Mouse (Mus musculus) liver, adult 2 months (tissue): ENCODE results near the gene Glis1. TPM values are rescaled to one million over a fixed set of nuclear protein-coding genes. Genes with fewer than 3 reads are reported as not detected.

Experiments
- DNase-seq: peaks from one replicate; pipeline ENCODE4 v3.0.0-alpha.2; 2011; ENCODE audit warnings: low read depth, low spot score; ENCODE audit errors: extremely low read depth
- H3K27ac ChIP-seq: fragments of 200-500 bp; replicated peaks from 2 replicates; pipeline ENCODE4 v1.5.1; 2012; ENCODE audit warnings: low read depth, mild to moderate bottlenecking, control low read depth, inconsistent platforms, low read length; ENCODE audit not compliant: insufficient read depth
- H3K27me3 ChIP-seq: fragments of 200-500 bp; 2 replicates; pipeline ENCODE4 v1.6.1; 2012; ENCODE audit warnings: mild to moderate bottlenecking, moderate library complexity, low read length, inconsistent platforms; ENCODE audit not compliant: control insufficient read depth, insufficient read depth
- H3K36me3 ChIP-seq: fragments of 200-500 bp; 2 replicates; pipeline ENCODE4 v1.6.1; 2012; ENCODE audit warnings: low read length, inconsistent platforms; ENCODE audit not compliant: control insufficient read depth, insufficient read depth
- H3K4me1 ChIP-seq: fragments of 200-500 bp; 2 replicates; pipeline ENCODE4 v1.6.1; 2011; ENCODE audit warnings: low read length; ENCODE audit not compliant: control insufficient read depth, insufficient read depth
- H3K4me3 ChIP-seq: fragments of 200-500 bp; 2 replicates; pipeline ENCODE4 v1.5.1; 2011; ENCODE audit warnings: low read depth, mild to moderate bottlenecking, control low read depth, low read length, moderate library complexity; ENCODE audit not compliant: insufficient read depth
- H3K79me2 ChIP-seq: fragments of 200-500 bp; 2 replicates; pipeline ENCODE4 v1.6.1; 2012; ENCODE audit warnings: inconsistent platforms, mild to moderate bottlenecking, low read length, moderate library complexity; ENCODE audit not compliant: control insufficient read depth, insufficient read depth
- H3K9ac ChIP-seq: fragments of 200-500 bp; 2 replicates; pipeline ENCODE4 v1.6.1; 2012; ENCODE audit warnings: low read depth, mild to moderate bottlenecking, control low read depth, inconsistent platforms, low read length
- CTCF ChIP-seq: fragments of 200-500 bp; IDR thresholded peaks from 2 replicates; pipeline ENCODE4 v1.5.1; 2011; ENCODE audit warnings: low read depth, low read length, control low read depth
- POLR2A ChIP-seq: fragments of 200-500 bp; IDR thresholded peaks from 2 replicates; pipeline ENCODE4 v1.6.1; 2011; ENCODE audit warnings: low read length, control low read depth; ENCODE audit not compliant: insufficient read depth; ENCODE audit errors: extremely low read depth
- WGBS: fragments of 180-500 bp; shearing (Covaris S2); methylation state at CpG from one replicate; pipeline ENCODE4 v1.1.7; 2018; 5-methylcytosine and 5-hydroxymethylcytosine counted together
- polyA plus RNA-seq: library from polyadenylated mRNA; depleted of rRNA; stranded (reverse); fragments of >200 nt; gene quantifications from 2 replicates; pipeline ENCODE4 v1.2.3, GENCODE M21; 2012
- total RNA-seq: library from RNA; depleted of rRNA; stranded (reverse); fragments of >200 nt; gene quantifications from 2 replicates; pipeline ENCODE4 v1.2.3, GENCODE M21; 2014

The Glis1 gene
- total and polyA plus RNA-seq, 2 experiments: 0.10 TPM; not detected in 1

- Histone ChIP-seq H3K27me3 (peaks cover 17% of the 10 kb centered on the region), H3K4me3 (peak overlapping the region; percentile 33; the same call in 1 of the 2 replicates), H3K9ac (no peak overlapping the region), H3K27ac (no peak overlapping the region), H3K79me2 (no peaks in the 10 kb centered on the region), H3K36me3 (no peaks in the 10 kb centered on the region), H3K4me1 (0 out of 2 replicates have a peak, but pooled peaks cover 4% of the 10 kb centered on the region)
- 12% methylated on average over 15 of the region's 15 CpGs for WGBS
- TF ChIP-seq POLR2A (no peak), CTCF (no peak)
- no peak for DNase-seq
Observed at GRCm38 (mm10) chr4:107433998-107434355, 414 bp upstream of the Glis1 start.

- H3K27ac ChIP-seq: no peak overlapping the region
- DNase-seq: no peak
- H3K36me3 ChIP-seq: no peaks in the 10 kb centered on the region
- H3K9ac ChIP-seq: no peak overlapping the region
- H3K4me3 ChIP-seq: peak overlapping the region; percentile 33; the same call in 1 of the 2 replicates
- no peaks in the 10 kb centered on the region for H3K79me2 ChIP-seq
- 12% methylated on average over 47 of the region's 47 CpGs for WGBS
- TF ChIP-seq CTCF: no peak
- TF ChIP-seq POLR2A: no peak
- 0 out of 2 replicates have a peak, but pooled peaks cover 4% of the 10 kb centered on the region for H3K4me1 ChIP-seq
- H3K27me3 ChIP-seq: peaks cover 17% of the 10 kb centered on the region
Observed at GRCm38 (mm10) chr4:107435238-107435946, 1.0 kb downstream of the Glis1 start.

DNA sequence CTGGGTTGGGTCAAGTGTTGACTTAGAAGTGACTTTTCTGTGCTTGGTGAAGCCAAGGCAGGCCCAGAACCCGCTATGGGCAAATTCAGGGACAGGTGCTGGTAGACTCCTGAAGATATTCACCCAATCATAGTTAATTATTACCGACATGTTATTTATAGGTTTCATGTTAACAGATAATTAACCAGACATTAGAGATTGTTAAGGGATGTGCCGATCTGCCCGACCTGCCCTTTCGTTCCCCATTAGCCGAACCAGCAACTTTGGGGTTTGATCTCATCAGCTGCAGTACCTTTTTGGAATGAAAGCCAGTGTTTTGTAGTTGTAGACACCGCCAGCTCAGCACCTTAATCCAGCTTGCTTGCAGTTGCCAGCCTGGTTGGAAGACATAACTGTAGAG, 2.1 kb downstream of the Glis1 start:
- Histone ChIP-seq H3K9ac (no peak overlapping the region), H3K36me3 (no peaks in the 10 kb centered on the region), H3K4me1 (0 out of 2 replicates have a peak, but pooled peaks cover 4% of the 10 kb centered on the region), H3K79me2 (no peaks in the 10 kb centered on the region), H3K27ac (no peak overlapping the region), H3K27me3 (peaks cover 19% of the 10 kb centered on the region), H3K4me3 (no peak overlapping the region)
- DNase-seq: peak; percentile 16
- no peak for TF ChIP-seq POLR2A
- no peak for TF ChIP-seq CTCF
- WGBS: 47% methylated on average over 7 of the region's 7 CpGs

- Histone ChIP-seq H3K27me3 (peaks cover 19% of the 10 kb centered on the region), H3K79me2 (no peaks in the 10 kb centered on the region), H3K36me3 (no peaks in the 10 kb centered on the region), H3K27ac (no peak overlapping the region), H3K9ac (no peak overlapping the region), H3K4me3 (no peak overlapping the region), H3K4me1 (0 out of 2 replicates have a peak, but pooled peaks cover 4% of the 10 kb centered on the region)
- TF ChIP-seq POLR2A (no peak), CTCF (no peak)
- 86% methylated on average over 8 of the region's 8 CpGs for WGBS
- no peak for DNase-seq
Observed at GRCm38 (mm10) chr4:107438741-107439140, 4.3 kb downstream of the Glis1 start.

GRCm38 (mm10) chr4:107440306-107440705, 5.9 kb downstream of the Glis1 start:
- Histone ChIP-seq H3K4me3 (no peak overlapping the region), H3K4me1 (no peaks in the 10 kb centered on the region), H3K36me3 (no peaks in the 10 kb centered on the region), H3K79me2 (no peaks in the 10 kb centered on the region), H3K27me3 (peaks cover 6% of the 10 kb centered on the region), H3K27ac (no peak overlapping the region), H3K9ac (no peak overlapping the region)
- no peak for DNase-seq
- 18% methylated on average over 13 of the region's 13 CpGs for WGBS
- TF ChIP-seq CTCF (no peak), POLR2A (no peak)

- H3K4me3 ChIP-seq: no peak overlapping the region
Observed at GRCm38 (mm10) chr4:107442288-107442687, 7.9 kb downstream of the Glis1 start.

More at GRCm38 (mm10) chr4:107442288-107442687, 7.9 kb downstream of the Glis1 start:
- H3K27me3 ChIP-seq: peaks cover 3% of the 10 kb centered on the region; the same call in 1 of the 2 replicates
- H3K9ac ChIP-seq: no peak overlapping the region
- no peak for DNase-seq
- H3K36me3 ChIP-seq: no peaks in the 10 kb centered on the region
- H3K4me1 ChIP-seq: no peaks in the 10 kb centered on the region
- no peak overlapping the region for H3K27ac ChIP-seq
- 70% methylated on average over 11 of the region's 11 CpGs for WGBS
- H3K79me2 ChIP-seq: no peaks in the 10 kb centered on the region
- no peak for TF ChIP-seq POLR2A
- TF ChIP-seq CTCF: no peak
